Mouse (Mus musculus) testis, adult 2 months (tissue): ENCODE data around the gene Tmem115.

ENCODE experiments used
- CTCF ChIP-seq: fragments of 200-500 bp; IDR thresholded peaks from 2 replicates; pipeline ENCODE4 v1.5.1; 2012; ENCODE audit warnings: low read depth, mild to moderate bottlenecking, inconsistent platforms, low read length, moderate library complexity; ENCODE audit not compliant: control insufficient read depth, insufficient read depth, insufficient replicate concordance
- POLR2A ChIP-seq: fragments of 200-500 bp; IDR thresholded peaks from 2 replicates; pipeline ENCODE4 v1.6.1; 2012; ENCODE audit warnings: low read depth, mild to moderate bottlenecking, inconsistent platforms, low read length, moderate library complexity; ENCODE audit not compliant: control insufficient read depth

GRCm38 (mm10) chr9:107570016-107570415 is 36.3 kb downstream of the Tmem115 start:
- TF ChIP-seq CTCF (no peak), POLR2A (no peak)
